Mouse (Mus musculus) heart, postnatal 0 days (tissue): Measurements from ENCODE around the gene Nkx2-9.

ENCODE experiments used
- CTCF ChIP-seq: IDR thresholded peaks from 2 replicates; pipeline ENCODE4 v1.5.1; 2016; ENCODE audit warnings: antibody characterized with exemption, control low read depth, low read depth
- EP300 ChIP-seq: IDR thresholded peaks from 2 replicates; pipeline ENCODE4 v1.6.1; 2016; ENCODE audit warnings: antibody characterized with exemption, low read depth

GRCm38 (mm10) chr12:56610851-56611250 lies 2.2 kb downstream of the Nkx2-9 start:
- TF ChIP-seq CTCF, result no peak
- no peak for TF ChIP-seq EP300
